Mouse (Mus musculus) testis, adult 2 months (tissue): Measurements from ENCODE around the gene Mybph. TPM values are rescaled to one million over a fixed set of nuclear protein-coding genes. Genes with fewer than 3 reads are reported as not detected.
A peak's percentile ranks its signal among the peaks of the same experiment; 100 is the strongest.

Experiments
- H3K27ac ChIP-seq: fragments of 200-500 bp; 2 replicates; pipeline ENCODE4 v1.5.1; 2012; ENCODE audit warnings: low read depth, low read length; ENCODE audit not compliant: control insufficient read depth, insufficient read depth
- H3K27me3 ChIP-seq: fragments of 200-500 bp; 2 replicates; pipeline ENCODE4 v1.6.1; 2012; ENCODE audit warnings: mild to moderate bottlenecking, low read length, moderate library complexity; ENCODE audit not compliant: control insufficient read depth, insufficient read depth
- H3K36me3 ChIP-seq: fragments of 200-500 bp; 2 replicates; pipeline ENCODE4 v1.6.1; 2012; ENCODE audit warnings: mild to moderate bottlenecking, low read length; ENCODE audit not compliant: control insufficient read depth, insufficient read depth
- H3K4me1 ChIP-seq: fragments of 200-500 bp; 2 replicates; pipeline ENCODE4 v1.6.1; 2012; ENCODE audit warnings: low read length; ENCODE audit not compliant: control insufficient read depth, insufficient read depth
- H3K4me3 ChIP-seq: fragments of 200-500 bp; 2 replicates; pipeline ENCODE4 v1.5.1; 2012; ENCODE audit warnings: low read depth, mild to moderate bottlenecking, low read length, moderate library complexity, mixed read lengths; ENCODE audit not compliant: control insufficient read depth
- CTCF ChIP-seq: fragments of 200-500 bp; IDR thresholded peaks from 2 replicates; pipeline ENCODE4 v1.5.1; 2012; ENCODE audit warnings: low read depth, mild to moderate bottlenecking, inconsistent platforms, low read length, moderate library complexity; ENCODE audit not compliant: control insufficient read depth, insufficient read depth, insufficient replicate concordance
- POLR2A ChIP-seq: fragments of 200-500 bp; IDR thresholded peaks from 2 replicates; pipeline ENCODE4 v1.6.1; 2012; ENCODE audit warnings: low read depth, mild to moderate bottlenecking, inconsistent platforms, low read length, moderate library complexity; ENCODE audit not compliant: control insufficient read depth
- polyA plus RNA-seq: library from polyadenylated mRNA; depleted of rRNA; stranded (reverse); fragments of >200 nt; gene quantifications from 2 replicates; pipeline ENCODE4 v1.2.3, GENCODE M21; 2012

The Mybph gene
- polyA plus RNA-seq, 1 experiment = 0.20 TPM

GRCm38 (mm10) chr1:134234455-134235390 is 41.5 kb downstream of the Mybph start:
- Histone ChIP-seq H3K36me3 (no peaks in the 10 kb centered on the region), H3K4me3 (peak overlapping the region; percentile 55), H3K4me1 (peaks cover 9% of the 10 kb centered on the region), H3K27me3 (no peaks in the 10 kb centered on the region), H3K27ac (peak overlapping the region; percentile 82)
- no peak for TF ChIP-seq POLR2A
- TF ChIP-seq CTCF = no peak

DNA sequence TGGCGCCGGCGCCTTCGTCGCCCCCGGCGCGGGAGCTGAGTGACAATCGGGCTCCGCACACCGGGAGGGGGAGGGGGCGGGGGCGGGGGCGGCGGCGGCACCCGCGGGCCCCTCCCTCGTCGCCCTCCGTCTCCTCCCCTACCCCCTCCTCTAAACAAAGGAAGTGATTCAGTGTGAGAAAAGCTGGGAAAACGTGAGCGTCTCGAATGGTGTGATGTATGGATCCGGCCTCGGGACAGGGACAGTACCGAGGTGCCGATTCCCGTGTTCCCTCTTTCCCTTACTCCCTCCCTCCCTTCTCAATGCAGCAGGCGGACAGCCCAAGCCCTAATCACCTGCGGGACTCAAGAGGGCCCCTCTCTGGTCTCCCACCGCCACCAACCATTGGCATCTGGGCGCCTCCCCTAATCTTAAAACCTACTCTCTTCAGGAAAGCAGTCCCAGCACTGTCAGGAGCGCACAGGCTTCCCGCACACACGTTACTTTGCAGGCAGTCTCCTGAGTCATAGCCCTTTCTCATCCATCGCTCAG is 42.2 kb downstream of the Mybph start, which contains the start of gene Adora1:
Gene Adora1 (minus strand): TSS at position 41 of the 531 bp plus-strand sequence.
- peak within 1 kb of the TSS; percentile 82 for H3K27ac ChIP-seq
- H3K36me3 ChIP-seq = no peaks in the 10 kb centered on the region
- H3K27me3 ChIP-seq = no peaks in the 10 kb centered on the region
- H3K4me3 ChIP-seq = peak within 1 kb of the TSS; percentile 55
- peaks cover 9% of the 10 kb centered on the region for H3K4me1 ChIP-seq
- TF ChIP-seq POLR2A (no peak), CTCF (no peak)

DNA sequence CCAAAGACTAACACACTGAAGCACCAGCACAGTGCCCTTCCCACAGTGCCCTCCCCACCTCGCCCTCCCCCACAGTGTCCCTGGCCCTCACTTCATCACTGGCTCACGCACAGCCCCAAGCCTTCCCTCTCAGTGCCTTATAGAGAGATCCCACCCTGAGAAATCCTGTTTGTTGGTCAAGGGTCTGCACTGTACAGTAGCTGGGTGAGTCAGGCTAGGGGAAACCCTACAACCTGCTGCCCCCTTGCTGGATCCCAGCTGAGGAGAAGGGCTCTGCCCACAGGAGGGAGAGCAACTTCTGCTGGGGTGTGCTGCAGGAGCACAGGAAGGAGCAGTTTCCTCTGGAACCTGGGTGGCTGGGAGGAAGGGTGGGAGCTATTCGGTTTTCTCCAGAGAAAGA is 42.9 kb downstream of the Mybph start:
- H3K4me1 ChIP-seq = peaks cover 9% of the 10 kb centered on the region

DNA sequence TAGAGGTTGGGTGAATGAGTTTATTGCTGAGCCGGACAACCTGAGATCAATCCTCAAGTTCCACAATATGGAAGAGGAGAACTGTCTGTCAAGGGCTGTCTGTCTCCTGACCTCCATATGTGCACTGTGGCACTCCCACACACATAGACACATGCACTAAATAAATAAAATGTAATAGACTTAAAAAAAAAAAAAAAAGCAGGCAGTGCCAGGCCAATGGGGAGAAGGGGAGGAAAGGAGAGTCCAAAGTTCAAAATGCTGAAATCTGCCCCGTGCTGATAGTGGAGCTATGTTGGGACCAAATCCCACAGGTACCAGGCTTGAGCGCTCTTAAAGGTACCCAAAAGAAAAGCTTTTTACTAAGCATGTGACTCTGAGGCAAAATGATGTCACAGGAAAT is 44.2 kb downstream of the Mybph start:
- H3K36me3 ChIP-seq = no peaks in the 10 kb centered on the region
- H3K27me3 ChIP-seq = no peaks in the 10 kb centered on the region
- no peak overlapping the region for H3K4me3 ChIP-seq
- no peak for TF ChIP-seq POLR2A
- no peak for TF ChIP-seq CTCF
- H3K4me1 ChIP-seq = peaks cover 9% of the 10 kb centered on the region
- no peak overlapping the region for H3K27ac ChIP-seq

More for the DNA sequence above, 42.9 kb downstream of the Mybph start:
- TF ChIP-seq CTCF (no peak), POLR2A (no peak)
- no peaks in the 10 kb centered on the region for H3K36me3 ChIP-seq
- no peak overlapping the region for H3K27ac ChIP-seq
- H3K4me3 ChIP-seq = no peak overlapping the region
- no peaks in the 10 kb centered on the region for H3K27me3 ChIP-seq

DNA sequence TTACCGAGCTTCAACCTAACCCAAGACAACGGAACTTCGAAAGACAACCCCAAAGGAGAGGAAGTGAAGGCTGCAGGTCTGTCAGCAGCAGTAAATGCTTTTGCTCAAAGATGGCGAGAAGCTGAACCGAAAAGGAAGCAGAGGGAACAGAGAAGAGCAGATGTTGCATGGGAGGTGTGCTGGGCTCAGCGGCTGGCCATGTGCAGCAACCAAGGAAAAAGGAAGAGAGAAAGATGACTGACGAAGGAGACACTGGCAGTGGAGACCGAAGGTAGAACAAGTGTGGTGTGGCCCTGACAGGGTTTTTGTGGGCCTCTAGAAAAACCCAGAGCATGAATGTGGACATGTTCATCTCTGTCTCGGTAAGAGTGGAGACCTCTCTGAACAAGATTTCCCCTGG is 47.5 kb downstream of the Mybph start:
- no peaks in the 10 kb centered on the region for H3K27me3 ChIP-seq
- peaks cover 11% of the 10 kb centered on the region for H3K4me1 ChIP-seq
- no peak for TF ChIP-seq CTCF
- no peak for TF ChIP-seq POLR2A

DNA sequence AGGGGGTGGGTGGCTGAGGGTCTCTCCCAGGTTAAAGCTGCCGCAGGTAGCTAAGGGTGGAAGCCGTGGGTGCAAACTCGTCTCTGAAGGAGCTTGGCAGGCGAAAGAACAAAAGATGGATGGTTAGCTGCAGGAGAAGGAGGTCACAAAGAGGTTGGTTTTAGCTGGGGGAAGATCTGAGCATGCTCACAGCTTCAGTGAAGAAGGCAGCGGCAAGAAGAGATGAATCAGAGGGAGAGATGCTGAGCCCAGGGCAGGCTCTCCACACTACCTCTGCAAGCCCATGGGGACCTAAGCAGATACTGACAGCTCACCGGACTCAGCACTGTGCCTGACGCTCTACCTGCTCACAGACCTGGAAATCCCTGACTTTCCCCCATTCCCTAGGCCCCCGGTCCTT is 48.0 kb downstream of the Mybph start:
- H3K27me3 ChIP-seq = no peaks in the 10 kb centered on the region
- no peak overlapping the region for H3K4me3 ChIP-seq
- H3K27ac ChIP-seq = no peak overlapping the region
- H3K4me1 ChIP-seq = peaks cover 9% of the 10 kb centered on the region
- no peak for TF ChIP-seq CTCF
- TF ChIP-seq POLR2A = no peak
- H3K36me3 ChIP-seq = no peaks in the 10 kb centered on the region

More for the DNA sequence above, 47.5 kb downstream of the Mybph start:
- H3K4me3 ChIP-seq = no peak overlapping the region
- no peak overlapping the region for H3K27ac ChIP-seq
- H3K36me3 ChIP-seq = no peaks in the 10 kb centered on the region

DNA sequence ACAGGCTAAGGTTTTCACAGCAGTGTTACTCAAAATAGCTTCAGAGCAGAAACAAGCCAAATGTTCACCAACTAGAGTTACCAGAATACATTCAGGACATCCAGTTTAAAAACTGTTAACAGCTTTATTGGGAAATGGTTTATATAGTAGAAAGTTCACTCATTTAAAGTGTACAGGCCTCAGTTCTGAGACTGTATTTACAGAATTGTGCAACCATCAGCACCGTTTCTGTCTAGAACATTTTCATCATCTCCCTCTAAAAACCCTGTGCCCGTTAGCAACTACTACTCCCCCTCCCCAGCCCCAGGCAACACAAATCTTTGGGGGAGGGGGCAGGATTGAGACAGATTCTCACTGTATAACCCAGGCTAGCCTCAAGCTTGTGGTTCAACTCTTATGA is 49.0 kb downstream of the Mybph start:
- peaks cover 9% of the 10 kb centered on the region for H3K4me1 ChIP-seq
- H3K4me3 ChIP-seq = no peak overlapping the region
- H3K36me3 ChIP-seq = no peaks in the 10 kb centered on the region
- TF ChIP-seq CTCF (no peak), POLR2A (no peak)
- no peaks in the 10 kb centered on the region for H3K27me3 ChIP-seq
- no peak overlapping the region for H3K27ac ChIP-seq
